Mouse (Mus musculus) heart, embryonic 13.5 days (tissue): ENCODE measurements at regions not wholly inside any gene's neighbourhood (a gene's known extent, or its start where the extent isn't known, plus 50 kb on each side); places are given as distances from the start of the nearest gene placed in this dataset.

Source experiments
- ATAC-seq: fragments of 200-750 bp; cut with Nextera tagmentation; 2 replicates; pipeline ENCODE4 v1.8.0; 2017; ENCODE audit warnings: moderate TSS enrichment; ENCODE audit not compliant: insufficient number of reproducible peaks, low FRiP score, low TSS enrichment; ENCODE audit errors: extremely low read depth
- H3K27ac ChIP-seq: fragments of 300-500 bp; sonication (generic); replicated peaks from 2 replicates; pipeline ENCODE4 v1.5.1; 2015; ENCODE audit warnings: moderate library complexity, mild to moderate bottlenecking, inconsistent platforms
- H3K27me3 ChIP-seq: fragments of 300-500 bp; sonication (generic); replicated peaks from 2 replicates; pipeline ENCODE4 v1.6.1; 2015; ENCODE audit warnings: mild to moderate bottlenecking, inconsistent platforms
- H3K36me3 ChIP-seq: fragments of 300-500 bp; sonication (generic); 2 replicates; pipeline ENCODE4 v1.6.1; 2015; ENCODE audit warnings: mild to moderate bottlenecking, inconsistent platforms
- H3K4me1 ChIP-seq: fragments of 300-500 bp; sonication (generic); 2 replicates; pipeline ENCODE4 v1.6.1; 2015; ENCODE audit warnings: inconsistent platforms
- H3K4me2 ChIP-seq: fragments of 300-500 bp; sonication (generic); 2 replicates; pipeline ENCODE4 v1.6.1; 2015; ENCODE audit warnings: inconsistent platforms, mild to moderate bottlenecking, moderate library complexity
- H3K4me3 ChIP-seq: fragments of 300-500 bp; sonication (generic); 2 replicates; pipeline ENCODE4 v1.5.1; 2015; ENCODE audit warnings: moderate library complexity, mild to moderate bottlenecking, inconsistent platforms
- H3K9ac ChIP-seq: fragments of 300-500 bp; sonication (generic); 2 replicates; pipeline ENCODE4 v1.6.1; 2015; ENCODE audit warnings: inconsistent platforms, mild to moderate bottlenecking, moderate library complexity
- H3K9me3 ChIP-seq: fragments of 300-500 bp; sonication (generic); 2 replicates; pipeline ENCODE4 v1.6.1; 2016; ENCODE audit warnings: inconsistent platforms
- WGBS: fragments of 180-500 bp; shearing (Covaris S2); methylation state at CpG from one replicate; pipeline ENCODE4 v1.1.7; 2015; ENCODE audit warnings: mixed read lengths; 5-methylcytosine and 5-hydroxymethylcytosine counted together

GRCm38 (mm10) chr3:40158631-40159030 is 372.5 kb upstream of the Intu start:
- no peak for ATAC-seq
- Histone ChIP-seq H3K4me2 (no peak overlapping the region), H3K36me3 (no peaks in the 10 kb centered on the region), H3K4me1 (no peaks in the 10 kb centered on the region), H3K9ac (no peak overlapping the region), H3K9me3 (no peaks in the 10 kb centered on the region), H3K27me3 (no peaks in the 10 kb centered on the region), H3K4me3 (no peak overlapping the region), H3K27ac (no peak overlapping the region)
- 67% methylated on average over 6 of the region's 6 CpGs for WGBS

- no peak for ATAC-seq
- H3K4me2 ChIP-seq, result no peak overlapping the region
- no peaks in the 10 kb centered on the region for H3K27me3 ChIP-seq
- H3K36me3 ChIP-seq, result no peaks in the 10 kb centered on the region
- H3K4me1 ChIP-seq, result no peaks in the 10 kb centered on the region
- WGBS, result 59% methylated on average over 9 of the region's 9 CpGs
- H3K9ac ChIP-seq, result no peak overlapping the region
- no peak overlapping the region for H3K27ac ChIP-seq
- no peaks in the 10 kb centered on the region for H3K9me3 ChIP-seq
- H3K4me3 ChIP-seq, result no peak overlapping the region
Measured at GRCm38 (mm10) chr3:40159591-40160145, 371.4 kb upstream of the Intu start.

- no peak overlapping the region for H3K4me2 ChIP-seq
- H3K27ac ChIP-seq, result no peak overlapping the region
- H3K9me3 ChIP-seq, result no peaks in the 10 kb centered on the region
- H3K4me1 ChIP-seq, result no peaks in the 10 kb centered on the region
- WGBS, result 76% methylated on average over 1 of the region's 1 CpGs
- no peaks in the 10 kb centered on the region for H3K36me3 ChIP-seq
- H3K4me3 ChIP-seq, result no peak overlapping the region
- no peak overlapping the region for H3K9ac ChIP-seq
- no peaks in the 10 kb centered on the region for H3K27me3 ChIP-seq
- ATAC-seq, result no peak
Measured at GRCm38 (mm10) chr3:40164181-40164580, 366.9 kb upstream of the Intu start.

GRCm38 (mm10) chr3:40167970-40168626 is 363.0 kb upstream of the Intu start:
- H3K9me3 ChIP-seq, result no peaks in the 10 kb centered on the region
- no peaks in the 10 kb centered on the region for H3K36me3 ChIP-seq
- H3K4me2 ChIP-seq, result no peak overlapping the region
- WGBS, result 74% methylated on average over 12 of the region's 12 CpGs
- H3K9ac ChIP-seq, result no peak overlapping the region
- no peak overlapping the region for H3K4me3 ChIP-seq
- H3K27me3 ChIP-seq, result no peaks in the 10 kb centered on the region
- no peak for ATAC-seq
- H3K4me1 ChIP-seq, result no peaks in the 10 kb centered on the region
- no peak overlapping the region for H3K27ac ChIP-seq

- Histone ChIP-seq H3K4me3 (no peak overlapping the region), H3K36me3 (no peaks in the 10 kb centered on the region), H3K9ac (no peak overlapping the region), H3K4me1 (no peaks in the 10 kb centered on the region), H3K4me2 (no peak overlapping the region), H3K9me3 (no peaks in the 10 kb centered on the region), H3K27me3 (no peaks in the 10 kb centered on the region), H3K27ac (no peak overlapping the region)
- 78% methylated on average over 2 of the region's 2 CpGs for WGBS
- ATAC-seq, result no peak
Measured at GRCm38 (mm10) chr3:40169590-40169989, 361.5 kb upstream of the Intu start.

- Histone ChIP-seq H3K4me1 (no peaks in the 10 kb centered on the region), H3K36me3 (no peaks in the 10 kb centered on the region), H3K27me3 (no peaks in the 10 kb centered on the region), H3K27ac (no peak overlapping the region), H3K9me3 (no peaks in the 10 kb centered on the region), H3K4me2 (no peak overlapping the region), H3K4me3 (no peak overlapping the region), H3K9ac (no peak overlapping the region)
- 56% methylated on average over 3 of the region's 3 CpGs for WGBS
- ATAC-seq, result no peak
Measured at GRCm38 (mm10) chr3:40179726-40180317, 351.3 kb upstream of the Intu start.

GRCm38 (mm10) chr3:40185597-40186320 is 345.3 kb upstream of the Intu start:
- ATAC-seq, result no peak
- H3K9ac ChIP-seq, result no peak overlapping the region
- H3K27ac ChIP-seq, result no peak overlapping the region
- no peaks in the 10 kb centered on the region for H3K4me1 ChIP-seq
- WGBS, result 73% methylated on average over 5 of the region's 5 CpGs
- H3K27me3 ChIP-seq, result no peaks in the 10 kb centered on the region
- no peaks in the 10 kb centered on the region for H3K36me3 ChIP-seq
- H3K4me3 ChIP-seq, result no peak overlapping the region
- H3K9me3 ChIP-seq, result no peaks in the 10 kb centered on the region
- H3K4me2 ChIP-seq, result no peak overlapping the region

- no peak for ATAC-seq
- H3K4me3 ChIP-seq, result no peak overlapping the region
- H3K27me3 ChIP-seq, result no peaks in the 10 kb centered on the region
- no peaks in the 10 kb centered on the region for H3K36me3 ChIP-seq
- H3K9ac ChIP-seq, result no peak overlapping the region
- H3K9me3 ChIP-seq, result no peaks in the 10 kb centered on the region
- no peak overlapping the region for H3K4me2 ChIP-seq
- WGBS, result 69% methylated on average over 6 of the region's 6 CpGs
- H3K27ac ChIP-seq, result no peak overlapping the region
- H3K4me1 ChIP-seq, result no peaks in the 10 kb centered on the region
Measured at GRCm38 (mm10) chr3:40189529-40189928, 341.6 kb upstream of the Intu start.

- Histone ChIP-seq H3K27ac (no peak overlapping the region), H3K27me3 (no peaks in the 10 kb centered on the region), H3K9ac (no peak overlapping the region), H3K4me1 (no peaks in the 10 kb centered on the region), H3K4me2 (no peak overlapping the region), H3K4me3 (no peak overlapping the region), H3K36me3 (no peaks in the 10 kb centered on the region), H3K9me3 (no peaks in the 10 kb centered on the region)
- ATAC-seq, result no peak
- WGBS, result 60% methylated on average over 4 of the region's 4 CpGs
Measured at GRCm38 (mm10) chr3:40190024-40190423, 341.1 kb upstream of the Intu start.

- no peaks in the 10 kb centered on the region for H3K27me3 ChIP-seq
- H3K4me2 ChIP-seq, result no peak overlapping the region
- no peaks in the 10 kb centered on the region for H3K36me3 ChIP-seq
- no peak overlapping the region for H3K4me3 ChIP-seq
- no peak for ATAC-seq
- H3K9ac ChIP-seq, result no peak overlapping the region
- H3K9me3 ChIP-seq, result no peaks in the 10 kb centered on the region
- no peaks in the 10 kb centered on the region for H3K4me1 ChIP-seq
- 76% methylated on average over 4 of the region's 4 CpGs for WGBS
- no peak overlapping the region for H3K27ac ChIP-seq
Measured at GRCm38 (mm10) chr3:40200174-40200573, 330.9 kb upstream of the Intu start.

- Histone ChIP-seq H3K4me3 (no peak overlapping the region), H3K9me3 (0 out of 2 replicates have a peak, but pooled peaks cover 4% of the 10 kb centered on the region), H3K27ac (no peak overlapping the region), H3K9ac (no peak overlapping the region), H3K27me3 (no peaks in the 10 kb centered on the region), H3K4me2 (no peak overlapping the region), H3K4me1 (no peaks in the 10 kb centered on the region), H3K36me3 (no peaks in the 10 kb centered on the region)
- 80% methylated on average over 4 of the region's 4 CpGs for WGBS
- ATAC-seq, result no peak
Measured at GRCm38 (mm10) chr3:40206326-40206725, 324.8 kb upstream of the Intu start.
